Mouse (Mus musculus) right cerebral cortex, postnatal 10 days (tissue): ENCODE data around the gene Adipor2.

Experiments
- DNase-seq, 2 experiments: peaks; one replicate each; pipeline ENCODE4 v3.0.0; 2021; ENCODE audit warnings: low spot score in 2 of 2

Adipor2 gene

GRCm38 (mm10) chr6:119420357-119420756, 2.9 kb upstream of the Adipor2 start:
- no peak for DNase-seq

GRCm38 (mm10) chr6:119419412-119419811, 1.9 kb upstream of the Adipor2 start:
- DNase-seq = no peak

GRCm38 (mm10) chr6:119418392-119419251, 1.1 kb upstream of the Adipor2 start:
- peak; percentile 43 to 51 for DNase-seq

- DNase-seq = no peak
Measured at GRCm38 (mm10) chr6:119417821-119418220, 317 bp upstream of the Adipor2 start.

GRCm38 (mm10) chr6:119416643-119417042, 861 bp downstream of the Adipor2 start:
- no peak for DNase-seq

GRCm38 (mm10) chr6:119414262-119415043, 3.1 kb downstream of the Adipor2 start:
- DNase-seq = no peak

GRCm38 (mm10) chr6:119412588-119412987, 4.9 kb downstream of the Adipor2 start:
- DNase-seq = no peak

- DNase-seq = no peak
Measured at GRCm38 (mm10) chr6:119411511-119411910, 6.0 kb downstream of the Adipor2 start.

- DNase-seq = no peak
Measured at GRCm38 (mm10) chr6:119409766-119410165, 7.7 kb downstream of the Adipor2 start.

- DNase-seq = no peak
Measured at GRCm38 (mm10) chr6:119408582-119408981, 8.9 kb downstream of the Adipor2 start.

GRCm38 (mm10) chr6:119407818-119408217, 9.7 kb downstream of the Adipor2 start:
- no peak for DNase-seq

GRCm38 (mm10) chr6:119406528-119406927, 11.0 kb downstream of the Adipor2 start:
- no peak for DNase-seq

- DNase-seq = no peak
Measured at GRCm38 (mm10) chr6:119405310-119405709, 12.2 kb downstream of the Adipor2 start.

GRCm38 (mm10) chr6:119404854-119405253, 12.7 kb downstream of the Adipor2 start:
- no peak for DNase-seq

- no peak for DNase-seq
Measured at GRCm38 (mm10) chr6:119402976-119403375, 14.5 kb downstream of the Adipor2 start.

- no peak for DNase-seq
Measured at GRCm38 (mm10) chr6:119401545-119402304, 15.8 kb downstream of the Adipor2 start.

- DNase-seq = no peak
Measured at GRCm38 (mm10) chr6:119400649-119401048, 16.9 kb downstream of the Adipor2 start.

- DNase-seq = no peak
Measured at GRCm38 (mm10) chr6:119399371-119399770, 18.1 kb downstream of the Adipor2 start.

GRCm38 (mm10) chr6:119396309-119396634, 21.2 kb downstream of the Adipor2 start:
- peak; percentile 47 to 57 for DNase-seq

- DNase-seq = no peak
Measured at GRCm38 (mm10) chr6:119395421-119396308, 21.8 kb downstream of the Adipor2 start.

- DNase-seq = no peak
Measured at GRCm38 (mm10) chr6:119392836-119393235, 24.7 kb downstream of the Adipor2 start.
